Mouse (Mus musculus) kidney, embryonic 14.5 days (tissue): ENCODE measurements at regions not wholly inside any gene's neighbourhood (a gene's known extent, or its start where the extent isn't known, plus 50 kb on each side); places are given as distances from the start of the nearest gene placed in this dataset.
A peak's percentile ranks its signal among the peaks of the same experiment; 100 is the strongest.
"Not testable (repeated sequence)": the region's sequence is repeated elsewhere in the genome, so short reads cannot be mapped to it uniquely, and the experiment has no call there.

Experiments used
- ATAC-seq: fragments of 200-750 bp; cut with Nextera tagmentation; 2 replicates; pipeline ENCODE4 v1.8.0; 2017; ENCODE audit warnings: moderate number of reproducible peaks, mild to moderate bottlenecking, moderate TSS enrichment, moderate library complexity; ENCODE audit not compliant: low FRiP score, low TSS enrichment
- H3K27ac ChIP-seq: fragments of 300-500 bp; sonication (generic); 2 replicates; pipeline ENCODE4 v1.5.1; 2014; ENCODE audit warnings: low read depth, mild to moderate bottlenecking, low read length, moderate library complexity, mixed read lengths
- H3K27me3 ChIP-seq: fragments of 300-500 bp; sonication (generic); 2 replicates; pipeline ENCODE4 v1.6.1; 2014; ENCODE audit warnings: mild to moderate bottlenecking, low read length; ENCODE audit not compliant: control insufficient read depth, insufficient read depth
- H3K36me3 ChIP-seq: fragments of 300-500 bp; sonication (generic); 2 replicates; pipeline ENCODE4 v1.6.1; 2014; ENCODE audit warnings: low read length, mixed read lengths; ENCODE audit not compliant: control insufficient read depth, insufficient read depth
- H3K4me1 ChIP-seq: fragments of 300-500 bp; sonication (generic); 2 replicates; pipeline ENCODE4 v1.6.1; 2014; ENCODE audit warnings: low read length, mixed read lengths; ENCODE audit not compliant: control insufficient read depth, insufficient read depth
- H3K4me2 ChIP-seq: fragments of 300-500 bp; sonication (generic); replicated peaks from 2 replicates; pipeline ENCODE4 v1.6.1; 2014; ENCODE audit warnings: low read depth, mild to moderate bottlenecking, low read length
- H3K4me3 ChIP-seq: fragments of 300-500 bp; sonication (generic); 2 replicates; pipeline ENCODE4 v1.5.1; 2014; ENCODE audit warnings: mild to moderate bottlenecking, low read length
- H3K9ac ChIP-seq: fragments of 300-500 bp; sonication (generic); 2 replicates; pipeline ENCODE4 v1.6.1; 2014; ENCODE audit warnings: low read depth, mild to moderate bottlenecking, low read length, moderate library complexity
- H3K9me3 ChIP-seq: fragments of 300-500 bp; sonication (generic); 2 replicates; pipeline ENCODE4 v1.6.1; 2016; ENCODE audit warnings: low read length; ENCODE audit not compliant: control insufficient read depth
- WGBS: fragments of 180-500 bp; shearing (Covaris S2); extraction: QIAGEN DNeasy Blood & Tissue Kit; methylation state at CpG from one replicate; pipeline ENCODE4 v1.1.7; 2014; 5-methylcytosine and 5-hydroxymethylcytosine counted together

DNA sequence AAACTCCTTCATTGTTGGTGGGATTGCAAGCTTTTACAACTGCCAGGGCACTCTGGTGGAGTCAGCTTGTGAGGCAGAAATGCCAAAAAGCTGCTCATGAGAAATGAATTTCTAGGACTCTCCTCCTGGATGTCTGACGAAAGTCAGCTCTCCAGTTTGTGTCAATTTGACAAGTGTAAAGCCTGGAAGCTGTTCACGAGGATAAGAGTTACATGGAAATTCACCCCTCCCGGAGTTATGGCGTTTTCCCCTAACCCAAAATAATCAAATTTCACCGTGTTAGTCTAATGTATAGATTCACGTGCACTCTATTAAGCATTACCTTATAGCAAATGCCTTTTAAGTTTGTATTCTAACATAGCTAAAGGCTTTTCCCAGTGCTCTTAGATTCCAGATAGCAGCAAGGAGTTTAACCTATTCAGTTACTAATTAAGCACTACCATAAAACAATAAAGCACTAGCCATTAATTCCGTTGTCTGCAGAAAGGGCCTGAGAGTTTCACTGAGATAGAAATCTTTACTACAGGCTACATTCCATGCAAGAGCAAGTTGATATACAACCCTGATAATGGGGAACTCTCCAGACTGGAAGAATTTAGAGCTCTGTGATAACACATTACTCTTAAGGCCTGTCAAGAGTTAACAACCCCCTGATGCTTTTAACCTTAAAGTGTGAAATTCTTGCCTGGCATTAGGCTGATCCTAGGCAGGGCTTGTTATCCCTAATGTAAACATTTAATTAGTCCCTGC is 51.9 kb upstream of the Gm8298 start:
- not testable (repeated sequence) for H3K27me3 ChIP-seq, H3K4me3 ChIP-seq, H3K36me3 ChIP-seq, H3K9ac ChIP-seq, H3K9me3 ChIP-seq, H3K27ac ChIP-seq, H3K4me2 ChIP-seq, H3K4me1 ChIP-seq
- 19% methylated on average over 7 of the region's 7 CpGs for WGBS
- ATAC-seq: peak; percentile 79; the same call in 1 of the 2 replicates
